ENCODE assay signal across 8 mouse cellular contexts in genomic region chr15:78514393-78515146, GRCm38 (mm10). TPM values are rescaled to one million over a fixed set of nuclear protein-coding genes. Genes with fewer than 3 reads are reported as not detected.
DNase-seq lines count a peak whose midpoint lies in the region; ATAC-seq and TF ChIP-seq lines count a peak whose summit lies in the region.

No protein-coding gene starts in this region.

- 0 out of 2 replicates have a peak, but pooled peaks have one; percentile 21 for ATAC-seq in forebrain, embryonic 11.5 days (replicated peaks; ENCODE audit: low FRiP score)
- peak; percentile 63 for ATAC-seq in heart, postnatal 0 days (ENCODE audit: insufficient read depth, low read depth)
- peak; percentile 55 for ATAC-seq in lung, embryonic 16.5 days (ENCODE audit: low read depth)

- H3K27ac ChIP-seq in MEL (ENCODE audit: control insufficient read depth, low read depth, low read length), result no peak overlapping the region
- no peak overlapping the region for H3K27ac ChIP-seq in forebrain, embryonic 11.5 days (ENCODE audit: low read depth, low read length)
- no peak overlapping the region for H3K27ac ChIP-seq in heart, postnatal 0 days (ENCODE audit: low read depth)
- H3K27ac ChIP-seq in lung, embryonic 16.5 days (ENCODE audit: low read length), result no peak overlapping the region

- peak; percentile 76 for DNase-seq in MEL (ENCODE audit: low read depth, low spot score)
- DNase-seq in c-Kit-positive CD71-positive TER-119-negative erythroid progenitor cells, embryonic 14.5 days (ENCODE audit: low read depth), result peak; percentile 58
- DNase-seq in forebrain, embryonic 11.5 days (ENCODE audit: low spot score), result peak; percentile 85
- DNase-seq in heart, postnatal 0 days (ENCODE audit: low spot score), result peak; percentile 70
- DNase-seq in layer of hippocampus, adult 8-10 months (ENCODE audit: low spot score in 2 of 2), result peak; percentile 71 to 87
- peak; percentile 89 to 91 for DNase-seq in right cerebral cortex, adult 2 months (ENCODE audit: low spot score in 2 of 2)
- peak; percentile 81 for DNase-seq in urinary bladder, postnatal 14 days (ENCODE audit: low spot score)

- H3K9me3 ChIP-seq in MEL (replicated peaks; ENCODE audit: insufficient read depth, low read length), result no peaks in the 10 kb centered on the region
- no peaks in the 10 kb centered on the region for H3K9me3 ChIP-seq in forebrain, embryonic 11.5 days (ENCODE audit: control insufficient read depth, low read length)
- H3K9me3 ChIP-seq in heart, postnatal 0 days (replicated peaks; ENCODE audit: control insufficient read depth, low read length), result no peaks in the 10 kb centered on the region
- H3K9me3 ChIP-seq in lung, embryonic 16.5 days (ENCODE audit: control insufficient read depth, low read length), result no peaks in the 10 kb centered on the region

- TF ChIP-seq POLR2A in MEL (IDR thresholded peaks at IDR 0.05; ENCODE audit: control insufficient read depth in 1 of 2, insufficient read depth in 1 of 2, low read depth in 1 of 2, low read length in 2 of 2, poor library complexity in 1 of 2), result no peak

- no peaks in the 10 kb centered on the region for H3K79me2 ChIP-seq in MEL (ENCODE audit: control insufficient read depth, insufficient read depth, low read length, poor library complexity)

- no peak overlapping the region for H3K4me3 ChIP-seq in MEL (ENCODE audit: control insufficient read depth in 1 of 2, insufficient read depth in 1 of 2, low read depth in 2 of 2, low read length in 2 of 2)
- H3K4me3 ChIP-seq in forebrain, embryonic 11.5 days (ENCODE audit: low read depth, low read length), result no peak overlapping the region
- H3K4me3 ChIP-seq in heart, postnatal 0 days (ENCODE audit: low read depth, low read length), result no peak overlapping the region
- H3K4me3 ChIP-seq in lung, embryonic 16.5 days (ENCODE audit: low read length), result no peak overlapping the region

- no peak overlapping the region for H3K4me2 ChIP-seq in forebrain, embryonic 11.5 days (ENCODE audit: low read depth, low read length, severe bottlenecking)
- H3K4me2 ChIP-seq in heart, postnatal 0 days (ENCODE audit: low read depth, low read length), result no peak overlapping the region
- H3K4me2 ChIP-seq in lung, embryonic 16.5 days (ENCODE audit: low read depth, low read length), result no peak overlapping the region

- no peak for TF ChIP-seq EP300 in MEL (IDR thresholded peaks at IDR 0.05; ENCODE audit: low read depth in 1 of 2, low read length in 2 of 2)
- TF ChIP-seq EP300 in heart, postnatal 0 days (IDR thresholded peaks at IDR 0.05; ENCODE audit: low read depth), result no peak

- H3K4me1 ChIP-seq in MEL (ENCODE audit: control insufficient read depth in 1 of 2, insufficient read depth in 2 of 2, low read length in 2 of 2), result peaks cover 0 to under 1% of the 10 kb centered on the region in 2 experiments; a peak in 1 of 4 replicates
- H3K4me1 ChIP-seq in forebrain, embryonic 11.5 days (replicated peaks; ENCODE audit: control insufficient read depth, insufficient read depth, low read length), result peaks cover 4% of the 10 kb centered on the region; the same call in 1 of the 2 replicates
- H3K4me1 ChIP-seq in heart, postnatal 0 days (ENCODE audit: control insufficient read depth, insufficient read depth), result peaks cover 9% of the 10 kb centered on the region; the same call in 1 of the 2 replicates
- H3K4me1 ChIP-seq in lung, embryonic 16.5 days (replicated peaks; ENCODE audit: control insufficient read depth, insufficient read depth, low read length), result peaks cover 9% of the 10 kb centered on the region; the same call in 1 of the 2 replicates

- peak; percentile 74 for TF ChIP-seq RAD21 in MEL (IDR thresholded peaks at IDR 0.05; ENCODE audit: low read depth, low read length)

- peak; percentile 88 to 93 (median 92) for TF ChIP-seq CTCF in MEL (IDR thresholded peaks at IDR 0.05 in 2 of 3, conservative IDR thresholded peaks at IDR 0.05 in 1 of 3; ENCODE audit: control insufficient read depth in 1 of 3, insufficient read depth in 1 of 3, low read depth in 2 of 3, low read length in 3 of 3, poor library complexity in 1 of 3, severe bottlenecking in 1 of 3)
- TF ChIP-seq CTCF in heart, postnatal 0 days (IDR thresholded peaks at IDR 0.05; ENCODE audit: low read depth), result peak; percentile 95

- no peaks in the 10 kb centered on the region for H3K27me3 ChIP-seq in MEL (ENCODE audit: control insufficient read depth in 1 of 2, insufficient read depth in 2 of 2, low read length in 2 of 2)
- H3K27me3 ChIP-seq in forebrain, embryonic 11.5 days (ENCODE audit: control insufficient read depth, insufficient read depth, low read length), result no peaks in the 10 kb centered on the region
- no peaks in the 10 kb centered on the region for H3K27me3 ChIP-seq in heart, postnatal 0 days (ENCODE audit: control insufficient read depth, insufficient read depth, low read length)
- H3K27me3 ChIP-seq in lung, embryonic 16.5 days (ENCODE audit: control insufficient read depth, insufficient read depth, low read depth, low read length), result no peaks in the 10 kb centered on the region

- WGBS in forebrain, embryonic 11.5 days, result 29% methylated on average over 7 of the region's 7 CpGs
- WGBS in heart, postnatal 0 days, result 25% methylated on average over 7 of the region's 7 CpGs
- WGBS in lung, embryonic 16.5 days, result 19% methylated on average over 7 of the region's 7 CpGs

- H3K9ac ChIP-seq in MEL (ENCODE audit: control insufficient read depth, low read depth, low read length, poor library complexity, severe bottlenecking), result no peak overlapping the region
- no peak overlapping the region for H3K9ac ChIP-seq in forebrain, embryonic 11.5 days (ENCODE audit: low read length)
- no peak overlapping the region for H3K9ac ChIP-seq in heart, postnatal 0 days (replicated peaks; ENCODE audit: low read depth, low read length)
- 0 out of 2 replicates have a peak overlapping the region, but pooled peaks have one; percentile 33 for H3K9ac ChIP-seq in lung, embryonic 16.5 days (ENCODE audit: low read length)

- H3K36me3 ChIP-seq in MEL (ENCODE audit: control insufficient read depth in 1 of 2, insufficient read depth in 2 of 2, low read length in 2 of 2), result no peaks in the 10 kb centered on the region
- no peaks in the 10 kb centered on the region for H3K36me3 ChIP-seq in forebrain, embryonic 11.5 days (ENCODE audit: control insufficient read depth, insufficient read depth, low read length)
- H3K36me3 ChIP-seq in heart, postnatal 0 days (replicated peaks; ENCODE audit: control insufficient read depth, insufficient read depth, low read length), result no peaks in the 10 kb centered on the region
- H3K36me3 ChIP-seq in lung, embryonic 16.5 days (ENCODE audit: control insufficient read depth, insufficient read depth, low read length), result no peaks in the 10 kb centered on the region

RNA-seq across cellular contexts. Expression of gene C1qtnf6, which starts 16.6 kb away (rescaled TPM):
- 0.15 and 0.20 TPM in 2 replicates for total RNA-seq in MEL (2012; rRNA removed)
- polyA plus RNA-seq in MEL (2012; ENCODE audit: insufficient read depth in 1 of 2, insufficient read length in 2 of 2, low read depth in 1 of 2, low replicate concordance in 2 of 2, missing spikeins in 1 of 2), result 1 to 10 TPM in 1 of 2 experiments, not detected in 1; 1.3 TPM
- 10.0 and 12.1 TPM in 2 replicates for polyA plus RNA-seq in forebrain, embryonic 11.5 days (2014; fragmentation: Nextera tagmentation; extraction: Ambion mirVana)
- total RNA-seq in heart, postnatal 0 days (2014; rRNA removed; ENCODE audit: low replicate concordance), result 22.1 and 23.0 TPM in 2 replicates
- 27.4 and 29.9 TPM in 2 replicates for polyA plus RNA-seq in heart, postnatal 0 days (2015; fragmentation: Nextera tagmentation; extraction: Ambion mirVana)
- 1 to 10 TPM; 2.1 to 3.4 (median 3.0) TPM for total RNA-seq in layer of hippocampus, adult 8-10 months (2022)
- polyA plus RNA-seq in lung, embryonic 16.5 days (2015; fragmentation: Nextera tagmentation; extraction: Ambion mirVana), result 38.1 and 39.5 TPM in 2 replicates

RNA-seq across cellular contexts. Expression of gene Il2rb, which starts 19.5 kb away (rescaled TPM):
- total RNA-seq in MEL (2012; rRNA removed), result 0.04 TPM in 1 of 2 replicates, not detected in the other
- not detected for polyA plus RNA-seq in MEL (2012; ENCODE audit: insufficient read depth in 1 of 2, insufficient read length in 2 of 2, low read depth in 1 of 2, low replicate concordance in 2 of 2, missing spikeins in 1 of 2)
- polyA plus RNA-seq in forebrain, embryonic 11.5 days (2014; fragmentation: Nextera tagmentation; extraction: Ambion mirVana), result 0.07 TPM in 1 of 2 replicates, not detected in the other
- 0.12 TPM in 1 of 2 replicates, not detected in the other for total RNA-seq in heart, postnatal 0 days (2014; rRNA removed; ENCODE audit: low replicate concordance)
- 0.08 TPM in 2 replicates for polyA plus RNA-seq in heart, postnatal 0 days (2015; fragmentation: Nextera tagmentation; extraction: Ambion mirVana)
- under 1 TPM; 0.12 to 0.50 (median 0.30) TPM for total RNA-seq in layer of hippocampus, adult 8-10 months (2022)
- 0.39 and 1.2 TPM in 2 replicates for polyA plus RNA-seq in lung, embryonic 16.5 days (2015; fragmentation: Nextera tagmentation; extraction: Ambion mirVana)

RNA-seq across cellular contexts. Expression of gene Sstr3, which starts 29.9 kb away (rescaled TPM):
- total RNA-seq in MEL (2012; rRNA removed), result not detected in 2 replicates
- polyA plus RNA-seq in MEL (2012; ENCODE audit: insufficient read depth in 1 of 2, insufficient read length in 2 of 2, low read depth in 1 of 2, low replicate concordance in 2 of 2, missing spikeins in 1 of 2), result not detected
- polyA plus RNA-seq in forebrain, embryonic 11.5 days (2014; fragmentation: Nextera tagmentation; extraction: Ambion mirVana), result 0.09 TPM in 1 of 2 replicates, not detected in the other
- 0.04 TPM in 1 of 2 replicates, not detected in the other for total RNA-seq in heart, postnatal 0 days (2014; rRNA removed; ENCODE audit: low replicate concordance)
- polyA plus RNA-seq in heart, postnatal 0 days (2015; fragmentation: Nextera tagmentation; extraction: Ambion mirVana), result 0.12 and 0.19 TPM in 2 replicates
- 10 to 100 TPM; 25.8 to 31.9 (median 27.1) TPM for total RNA-seq in layer of hippocampus, adult 8-10 months (2022)
- polyA plus RNA-seq in lung, embryonic 16.5 days (2015; fragmentation: Nextera tagmentation; extraction: Ambion mirVana), result 0.05 TPM in 1 of 2 replicates, not detected in the other

RNA-seq across cellular contexts. Expression of gene Tmprss6, which starts 46.1 kb away (rescaled TPM):
- 0.12 and 0.33 TPM in 2 replicates for total RNA-seq in MEL (2012; rRNA removed)
- polyA plus RNA-seq in MEL (2012; ENCODE audit: insufficient read depth in 1 of 2, insufficient read length in 2 of 2, low read depth in 1 of 2, low replicate concordance in 2 of 2, missing spikeins in 1 of 2), result under 1 TPM in 1 of 2 experiments, not detected in 1; 0.11 TPM
- polyA plus RNA-seq in forebrain, embryonic 11.5 days (2014; fragmentation: Nextera tagmentation; extraction: Ambion mirVana), result 0.31 and 0.79 TPM in 2 replicates
- 0.50 TPM in 1 of 2 replicates, not detected in the other for total RNA-seq in heart, postnatal 0 days (2014; rRNA removed; ENCODE audit: low replicate concordance)
- polyA plus RNA-seq in heart, postnatal 0 days (2015; fragmentation: Nextera tagmentation; extraction: Ambion mirVana), result 0.29 and 0.49 TPM in 2 replicates
- total RNA-seq in layer of hippocampus, adult 8-10 months (2022), result 1 to 10 TPM; 1.7 to 3.1 (median 2.9) TPM
- 0.14 and 0.74 TPM in 2 replicates for polyA plus RNA-seq in lung, embryonic 16.5 days (2015; fragmentation: Nextera tagmentation; extraction: Ambion mirVana)

RNA-seq across cellular contexts. Expression of gene Rac2, which starts 58.0 kb away (rescaled TPM):
- total RNA-seq in MEL (2012; rRNA removed), result 257 and 268 TPM in 2 replicates
- polyA plus RNA-seq in MEL (2012; ENCODE audit: insufficient read depth in 1 of 2, insufficient read length in 2 of 2, low read depth in 1 of 2, low replicate concordance in 2 of 2, missing spikeins in 1 of 2), result 100 to 1,000 TPM; 772 to 881 TPM
- polyA plus RNA-seq in forebrain, embryonic 11.5 days (2014; fragmentation: Nextera tagmentation; extraction: Ambion mirVana), result 5.7 and 9.4 TPM in 2 replicates
- 3.1 and 6.5 TPM in 2 replicates for total RNA-seq in heart, postnatal 0 days (2014; rRNA removed; ENCODE audit: low replicate concordance)
- polyA plus RNA-seq in heart, postnatal 0 days (2015; fragmentation: Nextera tagmentation; extraction: Ambion mirVana), result 4.0 and 5.6 TPM in 2 replicates
- 10 to 100 TPM in 1 of 4 experiments, 1 to 10 TPM in 3; 1.5 to 21.5 (median 4.6) TPM for total RNA-seq in layer of hippocampus, adult 8-10 months (2022)
- 23.4 and 39.3 TPM in 2 replicates for polyA plus RNA-seq in lung, embryonic 16.5 days (2015; fragmentation: Nextera tagmentation; extraction: Ambion mirVana)
